Mouse (Mus musculus): Measurements from ENCODE around the gene Sh3glb1. TPM values are rescaled to one million over a fixed set of nuclear protein-coding genes. Genes with fewer than 3 reads are reported as not detected.

The Sh3glb1 gene
- polyA plus RNA-seq (2021; fragmentation: Nextera tagmentation), result 45.2 and 52.5 TPM in 2 replicates
- long read RNA-seq, experiment 1, full-length matches to known transcripts, result 56 of 79 reads
- long read RNA-seq, experiment 1, partial matches to known transcripts, result 5 of 79 reads
- long read RNA-seq, experiment 1, other reads (novel, unspliced or antisense), result 18 of 79 reads
- long read RNA-seq, experiment 2, full-length matches to known transcripts, result 150 of 190 reads
- long read RNA-seq, experiment 2, partial matches to known transcripts, result 9 of 190 reads
- long read RNA-seq, experiment 2, other reads (novel, unspliced or antisense), result 31 of 190 reads

DNA sequence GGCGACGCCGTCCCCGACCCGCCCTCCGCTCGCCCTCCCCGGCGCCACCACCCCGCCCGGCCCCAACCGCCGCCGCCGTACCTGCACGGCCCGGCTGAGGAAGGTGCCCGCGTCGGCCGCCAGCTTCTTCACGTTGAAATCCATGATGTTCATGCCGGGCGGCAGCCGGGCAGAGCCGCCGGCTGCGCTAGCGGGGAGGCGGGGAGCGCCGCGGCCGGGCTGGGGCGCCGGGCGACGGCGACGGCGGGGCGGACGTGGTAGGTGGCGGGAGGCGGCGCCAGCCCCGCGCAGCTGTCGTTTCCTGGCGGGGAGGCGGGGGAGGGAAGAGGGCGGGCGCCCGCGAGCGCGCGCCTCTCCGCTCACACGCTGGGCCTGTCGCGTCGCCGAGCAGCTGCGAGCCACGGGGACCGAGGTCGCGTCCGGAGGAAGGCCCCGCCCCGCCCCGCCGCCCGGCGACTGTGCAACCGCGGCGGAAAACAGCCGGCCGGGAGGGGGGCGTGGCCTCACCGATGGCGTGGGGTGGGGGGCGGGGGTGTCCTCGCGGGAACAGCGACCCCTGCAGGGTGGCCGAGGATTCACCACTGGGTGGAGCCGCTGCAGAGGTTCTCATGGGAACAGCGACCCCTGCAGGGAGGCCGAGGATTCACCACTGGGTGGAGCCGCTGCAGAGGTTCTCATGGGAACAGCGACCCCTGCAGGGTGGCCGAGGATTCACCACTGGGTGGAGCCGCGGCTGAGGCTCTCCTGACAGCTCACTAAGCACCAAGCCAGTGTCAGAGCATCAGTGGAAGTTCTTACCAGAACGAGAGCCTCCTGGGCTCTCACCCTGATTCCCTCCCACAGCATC lies at the start of gene Sh3glb1:
Gene Sh3glb1, minus strand, starts transcription at position 435 of the 847 bp plus-strand sequence.

DNA sequence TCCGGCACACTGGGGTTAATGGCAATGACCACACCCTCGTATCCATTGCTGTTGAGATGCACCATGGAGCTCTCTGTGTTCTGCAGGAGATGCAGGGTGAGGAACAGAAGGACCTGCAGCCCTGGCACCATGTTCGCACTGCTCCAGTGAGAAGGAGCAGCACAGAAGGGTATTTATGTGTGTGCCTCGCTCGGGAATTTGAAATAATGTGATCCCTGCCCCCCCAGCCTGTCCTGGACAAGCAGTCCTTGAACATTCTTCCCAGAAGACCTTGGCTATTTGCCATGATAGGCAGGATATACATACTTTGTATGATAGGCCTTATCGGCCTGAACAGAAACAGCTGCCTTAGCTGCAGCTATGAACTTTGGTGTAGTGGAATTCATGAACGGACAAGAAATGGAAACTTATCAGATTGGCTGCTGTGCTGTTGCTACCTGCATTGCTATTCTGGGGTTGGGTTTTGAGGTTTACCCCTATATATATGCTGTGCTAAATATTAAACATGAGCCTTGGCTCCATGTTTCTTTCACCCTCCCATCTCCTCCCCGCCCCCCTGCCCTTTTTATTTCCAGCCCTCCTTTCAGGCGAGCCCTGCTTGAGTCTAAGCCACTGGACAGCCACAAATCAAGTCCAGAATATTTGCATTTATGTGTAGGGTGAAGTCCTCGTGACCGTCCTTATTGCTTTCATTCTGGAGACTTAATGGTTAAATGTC lies 40.6 kb upstream of the Sh3glb1 start, which contains the start of gene Clca3a1:
Gene Clca3a1, minus strand, starts transcription at position 386 of the 718 bp plus-strand sequence.

Other genes starting within 250 kb of the Sh3glb1 start
- gene Hs2st1, start 150.2 kb downstream of the Sh3glb1 start, polyA plus RNA-seq (2021; fragmentation: Nextera tagmentation), result 3.2 TPM in 2 replicates
- 111 and 122 TPM in 2 replicates for gene Selenof, start 150.0 kb downstream of the Sh3glb1 start, polyA plus RNA-seq (2021; fragmentation: Nextera tagmentation)
- gene Clca3a1, start 40.6 kb upstream of the Sh3glb1 start, polyA plus RNA-seq (2021; fragmentation: Nextera tagmentation), result 0.04 and 0.05 TPM in 2 replicates
- gene Clca3a2, start 99.2 kb upstream of the Sh3glb1 start, polyA plus RNA-seq (2021; fragmentation: Nextera tagmentation), result 0.14 TPM in 1 of 2 replicates, not detected in the other
- gene Clca3b, start 129.0 kb upstream of the Sh3glb1 start, polyA plus RNA-seq (2021; fragmentation: Nextera tagmentation), result not detected in 2 replicates
- gene Clca4b, start 212.2 kb upstream of the Sh3glb1 start, polyA plus RNA-seq (2021; fragmentation: Nextera tagmentation), result not detected in 2 replicates

Data from layer of hippocampus, adult 6 months (tissue).